Mouse (Mus musculus) liver, embryonic 14.5 days (tissue): Measurements from ENCODE around the gene Bsph1.
"Not testable (repeated sequence)": the region's sequence is repeated elsewhere in the genome, so short reads cannot be mapped to it uniquely, and the experiment has no call there.

Experiments
- CTCF ChIP-seq: IDR thresholded peaks from 2 replicates; pipeline ENCODE4 v1.5.1; 2016; ENCODE audit warnings: antibody characterized with exemption, low read depth, control low read depth
- EP300 ChIP-seq: IDR thresholded peaks from 2 replicates; pipeline ENCODE4 v1.6.1; 2016; ENCODE audit warnings: antibody characterized with exemption, low read depth

DNA sequence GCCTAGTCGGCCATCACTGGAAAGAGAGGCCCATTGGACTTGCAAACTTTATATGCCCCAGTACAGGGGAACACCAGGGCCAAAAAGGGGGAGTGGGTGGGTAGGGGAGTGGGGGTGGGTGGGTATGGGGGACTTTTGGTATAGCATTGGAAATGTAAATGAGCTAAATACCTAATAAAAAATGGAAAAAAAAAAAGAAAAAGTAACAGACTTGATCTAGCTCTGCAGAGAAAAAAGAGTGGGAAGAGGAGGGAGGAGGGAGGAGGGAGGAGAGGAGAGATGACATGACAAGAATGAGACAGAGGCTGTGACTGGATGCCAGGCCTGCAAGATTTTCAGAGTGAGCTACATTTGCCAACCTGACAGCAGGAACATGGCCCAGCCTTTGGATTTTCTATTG is at the start of gene Bsph1:
- TF ChIP-seq CTCF, EP300: not testable (repeated sequence)
